Mouse (Mus musculus): ENCODE data around the gene Slc51b. TPM values are rescaled to one million over a fixed set of nuclear protein-coding genes. Genes with fewer than 3 reads are reported as not detected.

The Slc51b gene
- polyA plus RNA-seq, 1 experiment from 2014 or later, result 33.4 TPM

GRCm38 (mm10) chr9:65434140-65434539 is 11.4 kb upstream of the Slc51b start:
- peak; percentile 58 for DNase-seq (ENCODE audit: low spot score)
- Histone ChIP-seq H3K9ac (ENCODE audit: low read depth, low read length) (no peak overlapping the region), H3K36me3 (ENCODE audit: insufficient read depth, low read length) (no peaks in the 10 kb centered on the region), H3K4me1 (replicated peaks; ENCODE audit: insufficient read depth, low read length) (no peaks in the 10 kb centered on the region), H3K9me3 (replicated peaks; ENCODE audit: low read length) (no peaks in the 10 kb centered on the region), H3K27me3 (ENCODE audit: insufficient read depth, low read length) (no peaks in the 10 kb centered on the region), H3K4me3 (replicated peaks; ENCODE audit: low read depth, low read length) (no peak overlapping the region), H3K4me2 (ENCODE audit: low read length) (no peak overlapping the region), H3K27ac (no peak overlapping the region)
- 74% methylated on average over 5 of the region's 5 CpGs for WGBS
- ATAC-seq (replicated peaks; ENCODE audit: low FRiP score, low read depth), result no peak
- TF ChIP-seq CTCF (IDR thresholded peaks at IDR 0.05; ENCODE audit: low read depth), result peak; percentile 69

- no peak overlapping the region for H3K27ac ChIP-seq
- no peaks in the 10 kb centered on the region for H3K4me1 ChIP-seq (replicated peaks; ENCODE audit: insufficient read depth, low read length)
- 3% methylated on average over 3 of the region's 3 CpGs for WGBS
- DNase-seq (ENCODE audit: low spot score) (peak; percentile 90), ATAC-seq (replicated peaks; ENCODE audit: low FRiP score, low read depth) (no peak)
- peak; percentile 91 for TF ChIP-seq CTCF (IDR thresholded peaks at IDR 0.05; ENCODE audit: low read depth)
- no peak overlapping the region for H3K4me3 ChIP-seq (replicated peaks; ENCODE audit: low read depth, low read length)
- no peaks in the 10 kb centered on the region for H3K9me3 ChIP-seq (replicated peaks; ENCODE audit: low read length)
- no peak overlapping the region for H3K4me2 ChIP-seq (ENCODE audit: low read length)
- no peaks in the 10 kb centered on the region for H3K36me3 ChIP-seq (ENCODE audit: insufficient read depth, low read length)
- H3K9ac ChIP-seq (ENCODE audit: low read depth, low read length), result no peak overlapping the region
- H3K27me3 ChIP-seq (ENCODE audit: insufficient read depth, low read length), result no peaks in the 10 kb centered on the region
These were observed 9.5 kb upstream of the Slc51b start for GRCm38 (mm10) chr9:65432236-65432635.

DNA sequence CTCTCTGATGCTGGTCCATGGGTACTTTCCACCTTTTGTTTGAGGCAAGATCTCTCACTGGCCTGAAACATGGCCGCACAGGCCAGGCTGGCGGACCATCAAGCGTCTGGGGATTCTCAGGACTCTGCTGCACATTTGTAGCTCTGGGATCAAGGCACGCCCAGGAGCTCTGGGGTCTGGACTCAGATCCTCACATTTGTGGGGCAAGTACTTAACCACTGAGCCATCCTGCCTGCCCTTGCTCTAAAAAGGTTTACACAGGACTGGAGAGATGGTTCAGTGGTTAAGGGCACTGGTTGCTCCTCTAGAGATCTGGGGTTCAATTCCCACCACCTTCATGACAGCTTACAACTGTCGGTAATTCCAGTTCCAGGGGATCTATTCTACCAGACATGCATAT is 8.2 kb upstream of the Slc51b start:
- no peak for TF ChIP-seq CTCF (IDR thresholded peaks at IDR 0.05; ENCODE audit: low read depth)
- ATAC-seq (replicated peaks; ENCODE audit: low FRiP score, low read depth) (no peak), DNase-seq (ENCODE audit: low spot score) (no peak)
- no peak overlapping the region for H3K27ac ChIP-seq
- no peaks in the 10 kb centered on the region for H3K9me3 ChIP-seq (replicated peaks; ENCODE audit: low read length)
- 87% methylated on average over 5 of the region's 5 CpGs for WGBS
- no peak overlapping the region for H3K4me2 ChIP-seq (ENCODE audit: low read length)
- H3K27me3 ChIP-seq (ENCODE audit: insufficient read depth, low read length), result no peaks in the 10 kb centered on the region
- H3K9ac ChIP-seq (ENCODE audit: low read depth, low read length), result no peak overlapping the region
- H3K4me3 ChIP-seq (replicated peaks; ENCODE audit: low read depth, low read length), result no peak overlapping the region
- no peaks in the 10 kb centered on the region for H3K4me1 ChIP-seq (replicated peaks; ENCODE audit: insufficient read depth, low read length)
- no peaks in the 10 kb centered on the region for H3K36me3 ChIP-seq (ENCODE audit: insufficient read depth, low read length)

DNA sequence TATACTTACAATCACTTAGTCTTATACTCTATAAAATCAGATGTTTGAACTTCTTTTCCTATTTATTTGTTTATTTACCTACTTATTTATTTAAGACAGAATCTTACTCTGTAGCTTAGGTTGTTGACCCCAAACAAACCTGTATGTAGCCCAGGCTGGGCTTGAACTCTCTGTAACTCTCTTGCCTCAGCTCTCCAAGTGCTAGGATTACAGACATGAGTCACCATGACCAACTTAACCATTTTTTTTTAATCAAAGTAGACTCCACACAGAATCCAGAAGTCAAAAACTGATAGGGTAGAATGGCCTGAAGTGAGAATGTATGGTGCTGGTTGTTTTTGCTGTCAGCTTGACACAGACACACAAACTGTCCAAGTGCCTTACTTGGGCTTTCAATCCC is 7.6 kb upstream of the Slc51b start:
- TF ChIP-seq CTCF (IDR thresholded peaks at IDR 0.05; ENCODE audit: low read depth), result no peak
- DNase-seq (ENCODE audit: low spot score), result no peak
- H3K4me3 ChIP-seq (replicated peaks; ENCODE audit: low read depth, low read length), result no peak overlapping the region

DNA sequence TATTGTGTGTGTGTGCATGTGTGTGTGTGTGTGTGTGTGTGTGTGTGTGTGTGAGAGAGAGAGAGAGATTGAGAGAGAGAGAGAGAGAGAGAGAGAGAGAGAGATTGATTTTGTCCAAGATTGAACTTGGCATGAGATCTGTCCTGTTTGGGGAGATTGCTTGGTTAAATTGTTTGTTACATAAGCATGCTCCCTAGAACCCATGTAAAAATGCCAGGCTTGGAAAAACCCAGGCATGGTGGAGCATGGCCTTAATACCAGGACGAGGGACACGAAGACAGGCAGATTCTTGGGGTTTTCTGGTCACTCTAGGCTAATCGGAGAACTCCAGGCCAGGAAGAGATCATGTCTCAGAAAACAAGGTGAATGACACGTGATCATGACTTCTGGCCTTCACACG is 5.2 kb upstream of the Slc51b start:
- H3K27ac ChIP-seq, result peak overlapping the region; percentile 64
- no peaks in the 10 kb centered on the region for H3K9me3 ChIP-seq (replicated peaks; ENCODE audit: low read length)
- no peak overlapping the region for H3K4me2 ChIP-seq (ENCODE audit: low read length)
- no peaks in the 10 kb centered on the region for H3K36me3 ChIP-seq (ENCODE audit: insufficient read depth, low read length)
- H3K4me1 ChIP-seq (replicated peaks; ENCODE audit: insufficient read depth, low read length), result no peaks in the 10 kb centered on the region
- 88% methylated on average over 5 of the region's 5 CpGs for WGBS
- H3K4me3 ChIP-seq (replicated peaks; ENCODE audit: low read depth, low read length), result no peak overlapping the region
- no peak for TF ChIP-seq CTCF (IDR thresholded peaks at IDR 0.05; ENCODE audit: low read depth)
- no peaks in the 10 kb centered on the region for H3K27me3 ChIP-seq (ENCODE audit: insufficient read depth, low read length)
- DNase-seq (ENCODE audit: low spot score), result no peak
- no peak for ATAC-seq (replicated peaks; ENCODE audit: low FRiP score, low read depth)
- H3K9ac ChIP-seq (ENCODE audit: low read depth, low read length), result no peak overlapping the region

More for the DNA sequence above, 7.6 kb upstream of the Slc51b start:
- Histone ChIP-seq H3K36me3 (ENCODE audit: insufficient read depth, low read length) (no peaks in the 10 kb centered on the region), H3K9ac (ENCODE audit: low read depth, low read length) (no peak overlapping the region), H3K4me2 (ENCODE audit: low read length) (no peak overlapping the region), H3K9me3 (replicated peaks; ENCODE audit: low read length) (no peaks in the 10 kb centered on the region), H3K27me3 (ENCODE audit: insufficient read depth, low read length) (no peaks in the 10 kb centered on the region), H3K27ac (no peak overlapping the region), H3K4me1 (replicated peaks; ENCODE audit: insufficient read depth, low read length) (no peaks in the 10 kb centered on the region)
- ATAC-seq (replicated peaks; ENCODE audit: low FRiP score, low read depth), result no peak

- H3K4me2 ChIP-seq (ENCODE audit: low read length), result no peak overlapping the region
- WGBS, result 41% methylated on average over 2 of the region's 2 CpGs
These were observed 4.8 kb upstream of the Slc51b start for GRCm38 (mm10) chr9:65427511-65427910.

DNA sequence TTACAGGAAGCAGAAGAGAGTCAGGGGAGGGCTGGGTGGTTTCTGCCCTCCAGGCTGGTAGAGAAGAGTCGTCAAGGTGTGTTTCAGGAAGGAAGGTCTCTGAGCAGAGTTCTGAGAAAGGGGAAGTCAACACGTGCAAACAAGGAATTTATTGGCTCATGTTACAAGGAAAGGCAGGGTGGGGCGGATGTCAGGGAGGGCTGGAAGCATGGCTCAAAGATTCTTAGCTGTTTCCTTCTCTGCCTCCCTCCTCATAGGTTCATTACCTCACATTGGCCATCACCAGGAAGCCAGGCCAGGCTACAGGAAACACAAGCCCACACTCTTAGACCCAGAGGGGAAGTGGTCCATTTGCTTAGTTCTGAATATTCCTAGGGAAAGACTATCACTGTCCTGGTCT is 1.6 kb upstream of the Slc51b start:
- H3K4me1 ChIP-seq (replicated peaks; ENCODE audit: insufficient read depth, low read length), result no peaks in the 10 kb centered on the region
- ATAC-seq (replicated peaks; ENCODE audit: low FRiP score, low read depth) (no peak), DNase-seq (ENCODE audit: low spot score) (no peak)
- no peaks in the 10 kb centered on the region for H3K27me3 ChIP-seq (ENCODE audit: insufficient read depth, low read length)
- 16% methylated on average over 3 of the region's 3 CpGs for WGBS
- H3K9me3 ChIP-seq (replicated peaks; ENCODE audit: low read length), result no peaks in the 10 kb centered on the region
- H3K36me3 ChIP-seq (ENCODE audit: insufficient read depth, low read length), result no peaks in the 10 kb centered on the region
- no peak overlapping the region for H3K27ac ChIP-seq
- no peak overlapping the region for H3K9ac ChIP-seq (ENCODE audit: low read depth, low read length)
- TF ChIP-seq CTCF (IDR thresholded peaks at IDR 0.05; ENCODE audit: low read depth), result no peak
- no peak overlapping the region for H3K4me2 ChIP-seq (ENCODE audit: low read length)
- no peak overlapping the region for H3K4me3 ChIP-seq (replicated peaks; ENCODE audit: low read depth, low read length)

More at GRCm38 (mm10) chr9:65427511-65427910, 4.8 kb upstream of the Slc51b start:
- H3K9me3 ChIP-seq (replicated peaks; ENCODE audit: low read length), result no peaks in the 10 kb centered on the region
- ATAC-seq (replicated peaks; ENCODE audit: low FRiP score, low read depth) (peak; percentile 59), DNase-seq (ENCODE audit: low spot score) (peak; percentile 36)
- H3K9ac ChIP-seq (ENCODE audit: low read depth, low read length), result no peak overlapping the region
- no peak overlapping the region for H3K4me3 ChIP-seq (replicated peaks; ENCODE audit: low read depth, low read length)
- TF ChIP-seq CTCF (IDR thresholded peaks at IDR 0.05; ENCODE audit: low read depth), result no peak
- H3K36me3 ChIP-seq (ENCODE audit: insufficient read depth, low read length), result no peaks in the 10 kb centered on the region
- 0 out of 2 replicates have a peak overlapping the region, but pooled peaks have one; percentile 64 for H3K27ac ChIP-seq
- no peaks in the 10 kb centered on the region for H3K27me3 ChIP-seq (ENCODE audit: insufficient read depth, low read length)
- no peaks in the 10 kb centered on the region for H3K4me1 ChIP-seq (replicated peaks; ENCODE audit: insufficient read depth, low read length)

Measured in kidney, postnatal 0 days (tissue).